Mouse (Mus musculus): ENCODE results near the gene Six4.
"Not testable (repeated sequence)": the region's sequence is repeated elsewhere in the genome, so short reads cannot be mapped to it uniquely, and the experiment has no call there.

DNA sequence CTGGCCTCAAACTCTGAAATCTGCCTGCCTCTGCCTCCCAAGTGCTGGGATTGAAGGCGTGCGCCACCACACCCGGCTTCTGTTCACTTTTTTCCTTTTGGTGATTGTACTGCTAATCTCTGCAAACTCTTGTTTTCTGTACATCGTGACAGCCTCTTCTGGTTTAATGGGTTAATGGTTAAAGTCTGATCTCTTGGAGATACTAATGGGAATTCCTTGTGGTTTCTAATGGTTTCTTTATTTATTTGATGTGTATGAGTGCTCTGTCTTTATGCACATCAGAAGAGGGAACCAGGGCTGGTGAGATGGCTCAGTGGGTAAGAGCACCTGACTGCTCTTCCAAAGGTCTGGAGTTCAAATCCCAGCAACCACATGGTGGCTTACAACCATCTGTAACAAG, 31.4 kb downstream of the Six4 start:
- not testable (repeated sequence) for TF ChIP-seq POLR2A (IDR thresholded peaks at IDR 0.05; ENCODE audit: low read depth, low read length); CTCF (IDR thresholded peaks at IDR 0.05; ENCODE audit: extremely low read depth, insufficient read length, insufficient replicate concordance, low read depth, low read length)

All from small intestine, adult 2 months (tissue).